Mouse (Mus musculus) embryonic facial prominence, embryonic 11.5 days (tissue): ENCODE data around the gene Lpin1. TPM values are rescaled to one million over a fixed set of nuclear protein-coding genes. Genes with fewer than 3 reads are reported as not detected.

Experiments used
- ATAC-seq: fragments of 200-750 bp; cut with Nextera tagmentation; replicated peaks from 2 replicates; pipeline ENCODE4 v1.8.0; 2017; ENCODE audit warnings: low read depth; ENCODE audit not compliant: insufficient number of reproducible peaks, low FRiP score, low TSS enrichment
- DNase-seq: peaks from one replicate; pipeline ENCODE4 v3.0.0-alpha.2; 2015; ENCODE audit warnings: low spot score
- H3K27ac ChIP-seq: fragments of 300-500 bp; sonication (generic); replicated peaks from 2 replicates; pipeline ENCODE4 v1.5.1; 2014; ENCODE audit warnings: mild to moderate bottlenecking, low read depth, low read length, control low read depth
- H3K27me3 ChIP-seq: fragments of 300-500 bp; sonication (generic); 2 replicates; pipeline ENCODE4 v1.6.1; 2014; ENCODE audit warnings: mild to moderate bottlenecking, low read length, moderate library complexity, mixed read lengths; ENCODE audit not compliant: control insufficient read depth, insufficient read depth
- H3K36me3 ChIP-seq: fragments of 300-500 bp; sonication (generic); replicated peaks from 2 replicates; pipeline ENCODE4 v1.6.1; 2014; ENCODE audit warnings: low read depth, mild to moderate bottlenecking, low read length, moderate library complexity, mixed read lengths; ENCODE audit not compliant: control insufficient read depth, insufficient read depth
- H3K4me1 ChIP-seq: fragments of 300-500 bp; sonication (generic); 2 replicates; pipeline ENCODE4 v1.6.1; 2014; ENCODE audit warnings: low read length, mixed read lengths; ENCODE audit not compliant: control insufficient read depth, insufficient read depth
- H3K4me2 ChIP-seq: fragments of 300-500 bp; sonication (generic); 2 replicates; pipeline ENCODE4 v1.6.1; 2014; ENCODE audit warnings: low read depth, mild to moderate bottlenecking, control low read depth, low read length, moderate library complexity
- H3K4me3 ChIP-seq: fragments of 300-500 bp; sonication (generic); 2 replicates; pipeline ENCODE4 v1.5.1; 2014; ENCODE audit warnings: low read depth, low read length, control low read depth
- H3K9ac ChIP-seq: fragments of 300-500 bp; sonication (generic); replicated peaks from 2 replicates; pipeline ENCODE4 v1.6.1; 2014; ENCODE audit warnings: mild to moderate bottlenecking, control low read depth, low read length
- H3K9me3 ChIP-seq: fragments of 300-500 bp; sonication (generic); replicated peaks from 2 replicates; pipeline ENCODE4 v1.6.1; 2016; ENCODE audit warnings: mild to moderate bottlenecking, low read length, inconsistent platforms, mixed read lengths; ENCODE audit not compliant: control insufficient read depth
- WGBS: fragments of 180-500 bp; shearing (Covaris S2); extraction: QIAGEN DNeasy Blood & Tissue Kit; methylation state at CpG from one replicate; pipeline ENCODE4 v1.1.7; 2014; 5-methylcytosine and 5-hydroxymethylcytosine counted together
- polyA plus RNA-seq: library from polyadenylated mRNA; unstranded; fragments of >200 nt; fragmentation: Nextera tagmentation; extraction: Ambion mirVana; gene quantifications from 2 replicates; pipeline ENCODE4 v1.2.1, GENCODE M21; 2014

Lpin1 gene
- polyA plus RNA-seq, 1 experiment from 2014 or later, result 6.9 TPM

GRCm38 (mm10) chr12:16644698-16645097, 33.9 kb upstream of the Lpin1 start:
- H3K9me3 ChIP-seq, result no peaks in the 10 kb centered on the region
- no peak overlapping the region for H3K27ac ChIP-seq
- H3K9ac ChIP-seq, result no peak overlapping the region
- 58% methylated on average over 8 of the region's 8 CpGs for WGBS
- no peak overlapping the region for H3K4me3 ChIP-seq
- H3K36me3 ChIP-seq, result no peaks in the 10 kb centered on the region
- no peaks in the 10 kb centered on the region for H3K27me3 ChIP-seq
- no peak overlapping the region for H3K4me2 ChIP-seq
- no peaks in the 10 kb centered on the region for H3K4me1 ChIP-seq
- no peak for DNase-seq
- no peak for ATAC-seq

GRCm38 (mm10) chr12:16643508-16644345, 33.0 kb upstream of the Lpin1 start:
- ATAC-seq (no peak; the same call in 1 of the 2 replicates), DNase-seq (no peak)
- Histone ChIP-seq H3K9ac (no peak overlapping the region), H3K36me3 (no peaks in the 10 kb centered on the region), H3K27me3 (no peaks in the 10 kb centered on the region), H3K27ac (no peak overlapping the region), H3K4me1 (no peaks in the 10 kb centered on the region), H3K9me3 (no peaks in the 10 kb centered on the region), H3K4me2 (no peak overlapping the region), H3K4me3 (no peak overlapping the region)
- WGBS, result 63% methylated on average over 12 of the region's 12 CpGs

DNA sequence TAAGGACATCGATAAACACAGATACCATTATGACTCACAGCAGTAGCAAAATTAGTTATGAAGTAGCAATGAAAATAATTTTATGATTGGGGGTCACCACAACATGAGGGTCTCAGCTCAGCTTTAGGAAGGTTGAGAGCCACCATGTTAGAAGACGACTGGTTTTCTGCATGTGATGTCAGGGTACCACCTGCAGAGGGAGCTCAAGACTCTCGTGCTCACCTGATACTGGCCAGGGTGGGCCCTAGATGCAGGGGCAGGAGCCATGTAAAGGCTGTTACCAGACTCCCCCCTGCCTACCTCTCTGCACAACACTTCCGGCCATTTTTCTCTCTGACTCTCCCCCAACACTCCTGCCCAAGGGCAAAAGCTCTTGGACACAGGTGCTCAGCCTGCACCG, 31.2 kb upstream of the Lpin1 start:
- Histone ChIP-seq H3K9ac (no peak overlapping the region), H3K4me2 (no peak overlapping the region), H3K4me1 (no peaks in the 10 kb centered on the region), H3K27ac (no peak overlapping the region), H3K27me3 (no peaks in the 10 kb centered on the region), H3K36me3 (no peaks in the 10 kb centered on the region), H3K9me3 (no peaks in the 10 kb centered on the region), H3K4me3 (no peak overlapping the region)
- DNase-seq, result no peak
- no peak for ATAC-seq
- 62% methylated on average over 5 of the region's 5 CpGs for WGBS

DNA sequence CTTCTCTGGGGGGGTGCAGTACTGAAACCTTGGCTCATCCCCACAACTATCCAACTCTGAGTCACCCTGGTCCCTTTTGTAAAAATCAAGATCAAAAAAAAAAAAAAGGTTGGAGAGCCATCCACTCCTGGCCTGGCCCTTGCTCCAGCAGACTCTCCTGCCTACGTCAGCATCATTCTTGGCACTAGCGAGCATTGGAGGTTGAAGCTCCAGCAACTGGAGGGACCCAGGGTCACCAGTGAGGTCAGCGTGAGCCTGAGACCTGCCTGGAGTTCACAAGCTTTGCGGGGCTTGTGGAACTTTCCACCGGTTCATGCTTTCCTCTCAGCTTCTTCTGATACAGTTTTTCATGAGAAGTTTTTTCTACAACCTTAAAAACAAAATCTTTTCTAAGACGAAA, 29.3 kb upstream of the Lpin1 start:
- Histone ChIP-seq H3K9ac (no peak overlapping the region), H3K4me3 (no peak overlapping the region), H3K4me2 (no peak overlapping the region), H3K4me1 (no peaks in the 10 kb centered on the region), H3K9me3 (no peaks in the 10 kb centered on the region), H3K36me3 (no peaks in the 10 kb centered on the region), H3K27ac (no peak overlapping the region), H3K27me3 (no peaks in the 10 kb centered on the region)
- WGBS, result 83% methylated on average over 6 of the region's 6 CpGs
- ATAC-seq, result no peak
- DNase-seq, result no peak

- Histone ChIP-seq H3K36me3 (no peaks in the 10 kb centered on the region), H3K27ac (no peak overlapping the region), H3K27me3 (no peaks in the 10 kb centered on the region), H3K4me3 (no peak overlapping the region), H3K9me3 (no peaks in the 10 kb centered on the region), H3K9ac (no peak overlapping the region), H3K4me2 (no peak overlapping the region), H3K4me1 (no peaks in the 10 kb centered on the region)
- WGBS, result 75% methylated on average over 12 of the region's 12 CpGs
- ATAC-seq (no peak), DNase-seq (no peak)
Observed at GRCm38 (mm10) chr12:16639078-16639771, 28.5 kb upstream of the Lpin1 start.

DNA sequence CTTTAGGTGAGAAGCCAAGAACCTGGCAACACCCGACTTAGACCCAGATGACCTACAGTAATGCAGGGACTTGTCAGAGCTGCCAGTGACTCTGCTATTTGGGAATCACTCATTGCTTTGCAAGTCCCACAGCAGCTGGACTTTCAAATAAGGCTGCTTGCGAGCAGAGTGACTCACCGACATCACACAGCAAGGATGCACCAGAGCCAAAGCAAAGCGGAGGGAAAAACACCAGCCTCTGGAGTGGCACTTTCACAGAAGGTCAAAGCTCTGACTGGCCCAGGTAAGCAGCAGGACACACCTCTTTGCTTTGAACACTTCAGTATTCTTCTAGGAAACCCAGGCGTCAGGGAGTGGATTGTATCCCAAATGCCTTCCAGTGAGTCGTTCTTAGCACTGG, 25.1 kb upstream of the Lpin1 start:
- H3K27me3 ChIP-seq, result no peaks in the 10 kb centered on the region
- 82% methylated on average over 6 of the region's 6 CpGs for WGBS
- DNase-seq (no peak), ATAC-seq (no peak)
- H3K9me3 ChIP-seq, result no peaks in the 10 kb centered on the region
- H3K4me1 ChIP-seq, result no peaks in the 10 kb centered on the region
- no peak overlapping the region for H3K4me2 ChIP-seq
- H3K9ac ChIP-seq, result no peak overlapping the region
- no peak overlapping the region for H3K27ac ChIP-seq
- H3K4me3 ChIP-seq, result no peak overlapping the region
- H3K36me3 ChIP-seq, result no peaks in the 10 kb centered on the region

DNA sequence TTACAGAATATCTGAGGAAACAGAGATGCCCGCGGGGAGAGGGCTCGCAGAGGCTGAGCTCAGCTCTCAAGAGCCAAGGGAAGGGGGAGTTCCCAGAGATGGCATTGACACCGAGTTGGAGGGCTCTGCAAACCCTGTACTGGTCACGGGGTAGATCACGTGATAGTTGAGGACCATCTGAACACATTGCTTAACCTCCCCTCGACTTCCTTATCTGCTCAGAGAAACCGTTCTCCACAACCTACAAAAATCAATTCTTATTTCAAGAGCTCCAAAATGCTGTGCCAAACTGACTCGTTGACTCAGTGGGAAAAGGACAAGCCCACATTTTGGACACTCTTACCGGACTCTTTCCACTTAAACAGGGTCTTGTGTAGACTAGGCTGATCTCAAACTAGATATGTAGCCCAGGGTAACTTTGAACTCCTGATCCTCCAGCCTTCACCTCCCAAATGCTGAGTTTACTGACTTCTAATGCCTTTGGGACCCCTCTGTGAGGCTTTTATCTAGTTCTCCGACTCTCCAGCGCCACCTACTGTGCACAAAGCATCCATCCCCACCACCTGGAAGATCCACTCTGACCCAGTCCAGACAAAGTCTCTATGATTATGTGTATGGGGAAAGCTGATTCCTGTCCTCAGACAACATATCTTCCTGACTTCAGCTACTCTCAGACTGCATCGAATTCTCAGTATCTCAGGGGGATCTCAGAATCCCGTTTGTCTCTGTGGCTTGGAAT, 23.5 kb upstream of the Lpin1 start:
- Histone ChIP-seq H3K4me2 (no peak overlapping the region), H3K4me1 (no peaks in the 10 kb centered on the region), H3K27me3 (no peaks in the 10 kb centered on the region), H3K4me3 (no peak overlapping the region), H3K27ac (no peak overlapping the region), H3K9me3 (no peaks in the 10 kb centered on the region), H3K9ac (no peak overlapping the region), H3K36me3 (no peaks in the 10 kb centered on the region)
- DNase-seq, result peak; percentile 74
- no peak for ATAC-seq
- WGBS, result 56% methylated on average over 14 of the region's 14 CpGs

DNA sequence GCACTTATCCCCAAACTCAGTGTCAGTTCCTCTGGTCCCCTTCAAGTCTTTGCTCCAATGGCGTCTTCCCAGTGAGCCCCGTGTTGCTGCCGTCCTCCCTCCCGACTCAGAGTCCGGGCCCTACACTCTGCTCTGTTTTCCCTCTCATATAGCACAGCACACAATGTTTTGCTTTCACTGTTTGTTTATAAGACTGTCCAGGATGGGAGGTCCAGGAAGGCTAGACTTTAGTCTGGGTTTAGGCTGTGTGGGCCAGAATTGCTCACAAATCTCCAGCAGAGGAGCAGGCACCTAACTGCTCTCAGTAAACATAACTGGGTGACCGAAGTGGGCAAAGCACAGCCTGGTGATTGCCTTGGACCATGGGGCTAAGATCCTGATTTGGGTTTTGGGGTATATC, 22.5 kb upstream of the Lpin1 start:
- no peaks in the 10 kb centered on the region for H3K4me1 ChIP-seq
- H3K27ac ChIP-seq, result no peak overlapping the region
- no peak overlapping the region for H3K9ac ChIP-seq
- H3K4me2 ChIP-seq, result no peak overlapping the region
- no peaks in the 10 kb centered on the region for H3K27me3 ChIP-seq
- no peaks in the 10 kb centered on the region for H3K36me3 ChIP-seq
- H3K9me3 ChIP-seq, result no peaks in the 10 kb centered on the region
- ATAC-seq (no peak), DNase-seq (no peak)
- WGBS, result 75% methylated on average over 6 of the region's 6 CpGs
- H3K4me3 ChIP-seq, result no peak overlapping the region
